Mouse (Mus musculus): ENCODE results near the gene Rtn4r.

The Rtn4r gene

GRCm38 (mm10) chr16:18127241-18127861 is at the start of gene Rtn4r:
Gene Rtn4r (plus strand): TSS chr16:18127642.
- DNase-seq, result peak; percentile 82

- DNase-seq, result no peak
Measured at GRCm38 (mm10) chr16:18078314-18079015, 49.0 kb upstream of the Rtn4r start.

GRCm38 (mm10) chr16:18079300-18079699 is 48.1 kb upstream of the Rtn4r start:
- no peak for DNase-seq

GRCm38 (mm10) chr16:18080171-18080570 is 47.3 kb upstream of the Rtn4r start:
- peak; percentile 57 for DNase-seq

GRCm38 (mm10) chr16:18081149-18081827 is 46.2 kb upstream of the Rtn4r start:
- peak; percentile 45 for DNase-seq

- no peak for DNase-seq
Measured at GRCm38 (mm10) chr16:18082291-18082690, 45.2 kb upstream of the Rtn4r start.

- peak; percentile 13 for DNase-seq
Measured at GRCm38 (mm10) chr16:18083231-18083951, 44.1 kb upstream of the Rtn4r start.

GRCm38 (mm10) chr16:18084262-18084661 is 43.2 kb upstream of the Rtn4r start:
- DNase-seq, result no peak

GRCm38 (mm10) chr16:18087101-18087500 is 40.3 kb upstream of the Rtn4r start:
- peak; percentile 6 for DNase-seq

- DNase-seq, result peak; percentile 3
Measured at GRCm38 (mm10) chr16:18096348-18096747, 31.1 kb upstream of the Rtn4r start.

GRCm38 (mm10) chr16:18102816-18103215 is 24.6 kb upstream of the Rtn4r start:
- DNase-seq, result no peak

- no peak for DNase-seq
Measured at GRCm38 (mm10) chr16:18103366-18103765, 24.1 kb upstream of the Rtn4r start.

- peak; percentile 10 for DNase-seq
Measured at GRCm38 (mm10) chr16:18103808-18104207, 23.6 kb upstream of the Rtn4r start.

GRCm38 (mm10) chr16:18108221-18108966 is 19.0 kb upstream of the Rtn4r start:
- peak; percentile 65 for DNase-seq

- peak; percentile 5 for DNase-seq
Measured at GRCm38 (mm10) chr16:18111042-18111441, 16.4 kb upstream of the Rtn4r start.

- peak; percentile 5 for DNase-seq
Measured at GRCm38 (mm10) chr16:18116467-18116866, 11.0 kb upstream of the Rtn4r start.

- DNase-seq, result no peak
Measured at GRCm38 (mm10) chr16:18118285-18118684, 9.2 kb upstream of the Rtn4r start.

- DNase-seq, result peak; percentile 85
Measured at GRCm38 (mm10) chr16:18119031-18119730, 8.3 kb upstream of the Rtn4r start.

- no peak for DNase-seq
Measured at GRCm38 (mm10) chr16:18122740-18123139, 4.7 kb upstream of the Rtn4r start.

- DNase-seq, result no peak
Measured at GRCm38 (mm10) chr16:18123471-18123870, 4.0 kb upstream of the Rtn4r start.

GRCm38 (mm10) chr16:18124040-18124439 is 3.4 kb upstream of the Rtn4r start:
- DNase-seq, result no peak

GRCm38 (mm10) chr16:18124626-18125025 is 2.8 kb upstream of the Rtn4r start:
- no peak for DNase-seq
